Mouse (Mus musculus) T-cell, adult 66 days (primary cell): ENCODE results near the gene Grid2. TPM values are rescaled to one million over a fixed set of nuclear protein-coding genes. Genes with fewer than 3 reads are reported as not detected.

Source experiments
- total RNA-seq, 2 experiments: library from RNA; stranded (reverse); gene quantifications; 3 replicates in 1 of 2; 4 replicates in 1 of 2; pipeline ENCODE4 v1.2.4; 2023

Gene Grid2
- not detected for total RNA-seq

GRCm38 (mm10) chr6:63255826-63256555 is at the start of gene Grid2:
Gene Grid2 (plus strand): TSS chr6:63255876.

GRCm38 (mm10) chr6:64728499-64729198 is 1473.0 kb downstream of the Grid2 start, which contains the start of gene Atoh1:
Gene Atoh1 (plus strand): TSS chr6:64729125.

